Mouse (Mus musculus) liver, postnatal 0 days (tissue): ENCODE data around the gene Hoxc9.

ENCODE experiments used
- CTCF ChIP-seq: sonication (generic); IDR thresholded peaks from 2 replicates; pipeline ENCODE4 v1.5.1; 2016; ENCODE audit warnings: antibody characterized with exemption, low read depth
- EP300 ChIP-seq: IDR thresholded peaks from 2 replicates; pipeline ENCODE4 v1.6.1; 2016; ENCODE audit warnings: antibody characterized with exemption, low read depth, mild to moderate bottlenecking

DNA sequence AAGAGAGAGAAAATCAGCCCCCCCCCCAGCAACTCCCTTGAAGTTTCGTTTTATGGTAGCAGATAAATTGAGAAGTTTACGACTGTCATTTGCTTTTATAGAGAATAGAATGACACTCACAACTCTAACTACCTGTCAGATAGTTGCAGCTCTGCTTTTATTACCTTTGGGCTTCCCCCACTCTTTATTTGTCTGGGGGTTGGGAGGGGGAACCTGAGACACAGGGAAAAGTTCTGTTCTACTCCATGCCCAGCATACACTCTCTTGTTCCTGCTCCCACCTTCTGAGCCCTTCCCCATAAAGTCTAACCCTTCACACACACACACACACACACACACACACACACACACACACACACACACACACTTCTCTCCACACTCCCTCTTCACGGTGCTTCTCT, 16.6 kb downstream of the Hoxc9 start:
- TF ChIP-seq CTCF (no peak), EP300 (no peak)
